Mouse (Mus musculus) CH12.LX (cell line): ENCODE results near the gene Mipep. TPM values are rescaled to one million over a fixed set of nuclear protein-coding genes. Genes with fewer than 3 reads are reported as not detected.

ENCODE experiments used
- DNase-seq: peaks from one replicate; pipeline ENCODE4 v3.0.0-alpha.2; 2013; ENCODE audit errors: extremely low read depth
- H3K27ac ChIP-seq: 2 replicates; pipeline ENCODE4 v1.5.1; 2012; ENCODE audit warnings: low read depth, mild to moderate bottlenecking, control low read depth, moderate library complexity; ENCODE audit not compliant: insufficient read depth
- H3K27me3 ChIP-seq: replicated peaks from 2 replicates; pipeline ENCODE3; 2012; ENCODE audit warnings: inconsistent platforms
- H3K36me3 ChIP-seq, 2 experiments: replicated peaks in 1 of 2; 2 replicates each; pipeline versions ENCODE3 to v1.6.1; 2012; ENCODE audit warnings: inconsistent platforms in 1 of 2, low read length in 1 of 2, mild to moderate bottlenecking in 1 of 2, mixed read lengths in 1 of 2, moderate library complexity in 1 of 2; ENCODE audit not compliant: control insufficient read depth in 1 of 2, insufficient read depth in 1 of 2
- H3K4me1 ChIP-seq, 2 experiments: 2 replicates each; pipeline ENCODE4 v1.6.1; 2012; ENCODE audit warnings: inconsistent platforms in 1 of 2, moderate library complexity in 1 of 2; ENCODE audit not compliant: insufficient read depth in 2 of 2, control insufficient read depth in 1 of 2
- H3K4me2 ChIP-seq: 2 replicates; pipeline ENCODE4 v1.6.1; 2012; ENCODE audit warnings: low read depth, mild to moderate bottlenecking, control low read depth; ENCODE audit not compliant: poor library complexity, insufficient read depth, severe bottlenecking
- H3K4me3 ChIP-seq, 3 experiments: fragments of 150-350 bp in 1 of 3; sonication (generic) in 1 of 3; replicated peaks in 1 of 3; 2 replicates each; pipeline versions ENCODE3 to v1.5.1; 2011 to 2012; ENCODE audit warnings: low read depth in 2 of 3, low read length in 2 of 3, mild to moderate bottlenecking in 2 of 3, moderate library complexity in 2 of 3, control low read depth in 1 of 3, improper control_type of control experiment in 1 of 3, inconsistent platforms in 1 of 3, mixed read lengths in 1 of 3; ENCODE audit not compliant: poor library complexity in 1 of 3
- H3K79me2 ChIP-seq: replicated peaks from 2 replicates; pipeline ENCODE4 v1.6.1; 2012; ENCODE audit warnings: mild to moderate bottlenecking, moderate library complexity; ENCODE audit not compliant: control insufficient read depth, poor library complexity, insufficient read depth, severe bottlenecking; ENCODE audit errors: extremely low read depth
- H3K9ac ChIP-seq: 2 replicates; pipeline ENCODE4 v1.6.1; 2012; ENCODE audit warnings: low read depth, mild to moderate bottlenecking, control low read depth, moderate library complexity; ENCODE audit not compliant: insufficient read depth
- H3K9me3 ChIP-seq: replicated peaks from 2 replicates; pipeline ENCODE3; 2012; ENCODE audit warnings: low read length, inconsistent platforms, mixed read lengths
- BHLHE40 ChIP-seq: IDR thresholded peaks from 2 replicates; pipeline ENCODE4 v1.6.1; 2011; ENCODE audit warnings: mild to moderate bottlenecking, low read depth, low read length, improper control_type of control experiment
- CHD1 ChIP-seq: IDR thresholded peaks from 2 replicates; pipeline ENCODE4 v1.6.1; 2012; ENCODE audit warnings: low read depth, low read length, improper control_type of control experiment, inconsistent platforms
- CHD2 ChIP-seq: IDR thresholded peaks from 2 replicates; pipeline ENCODE4 v1.6.1; 2011; ENCODE audit warnings: low read length, improper control_type of control experiment
- E2F4 ChIP-seq: IDR thresholded peaks from 2 replicates; pipeline ENCODE4 v1.6.1; 2011; ENCODE audit warnings: low read depth, low read length, improper control_type of control experiment; ENCODE audit not compliant: insufficient replicate concordance
- EP300 ChIP-seq: IDR thresholded peaks from 2 replicates; pipeline ENCODE4 v1.6.1; 2011; ENCODE audit warnings: low read length, improper control_type of control experiment
- GABPA ChIP-seq: IDR thresholded peaks from 2 replicates; pipeline ENCODE4 v1.6.1; 2012; ENCODE audit warnings: low read depth, low read length, improper control_type of control experiment, inconsistent platforms; ENCODE audit not compliant: insufficient replicate concordance
- HCFC1 ChIP-seq: IDR thresholded peaks from 2 replicates; pipeline ENCODE4 v1.6.1; 2012; ENCODE audit warnings: low read depth, mild to moderate bottlenecking, inconsistent platforms, low read length, improper control_type of control experiment
- IRF4 ChIP-seq: IDR thresholded peaks from 2 replicates; pipeline ENCODE4 v1.6.1; 2014; ENCODE audit warnings: low read depth, mild to moderate bottlenecking, inconsistent platforms, low read length, improper control_type of control experiment
- JUND ChIP-seq: conservative IDR thresholded peaks from 2 replicates; pipeline ENCODE4 v1.6.1; 2011; ENCODE audit warnings: low read depth, low read length, improper control_type of control experiment
- KAT2A ChIP-seq: IDR thresholded peaks from 2 replicates; pipeline ENCODE4 v1.6.1; 2012; ENCODE audit warnings: low read length, improper control_type of control experiment, inconsistent platforms; ENCODE audit not compliant: insufficient replicate concordance
- MAZ ChIP-seq: IDR thresholded peaks from 2 replicates; pipeline ENCODE4 v1.6.1; 2012; ENCODE audit warnings: low read depth, mild to moderate bottlenecking, inconsistent platforms, low read length, improper control_type of control experiment, moderate library complexity
- MEF2A ChIP-seq: IDR thresholded peaks from 2 replicates; pipeline ENCODE4 v1.6.1; 2014; ENCODE audit warnings: low read depth, mild to moderate bottlenecking, inconsistent platforms, low read length, improper control_type of control experiment, borderline replicate concordance
- MXI1 ChIP-seq: IDR thresholded peaks from 2 replicates; pipeline ENCODE4 v1.6.1; 2011; ENCODE audit warnings: mild to moderate bottlenecking, low read depth, low read length, improper control_type of control experiment
- MYC ChIP-seq: IDR thresholded peaks from 2 replicates; pipeline ENCODE4 v1.6.1; 2011; ENCODE audit warnings: low read depth, mild to moderate bottlenecking, improper control_type of control experiment, low read length
- NELFE ChIP-seq: IDR thresholded peaks from 2 replicates; pipeline ENCODE4 v1.6.1; 2011; ENCODE audit warnings: low read depth, low read length, improper control_type of control experiment
- NRF1 ChIP-seq: IDR thresholded peaks from 2 replicates; pipeline ENCODE4 v1.6.1; 2014; ENCODE audit warnings: low read depth, mild to moderate bottlenecking, inconsistent platforms, low read length, improper control_type of control experiment, moderate library complexity
- POLR2AphosphoS2 ChIP-seq: IDR thresholded peaks from 2 replicates; pipeline ENCODE4 v1.6.1; 2011; ENCODE audit warnings: low read depth, low read length, improper control_type of control experiment
- RAD21 ChIP-seq: IDR thresholded peaks from 2 replicates; pipeline ENCODE4 v1.6.1; 2011; ENCODE audit warnings: low read depth, mild to moderate bottlenecking, low read length, improper control_type of control experiment, moderate library complexity
- RCOR1 ChIP-seq: conservative IDR thresholded peaks from 2 replicates; pipeline ENCODE4 v1.6.1; 2012; ENCODE audit warnings: low read depth, mild to moderate bottlenecking, inconsistent platforms, low read length, improper control_type of control experiment
- SIN3A ChIP-seq: IDR thresholded peaks from 2 replicates; pipeline ENCODE4 v1.6.1; 2012; ENCODE audit warnings: low read length, improper control_type of control experiment, inconsistent platforms
- TBP ChIP-seq: conservative IDR thresholded peaks from 2 replicates; pipeline ENCODE4 v1.6.1; 2011; ENCODE audit warnings: low read depth, low read length, improper control_type of control experiment
- TCF12 ChIP-seq: IDR thresholded peaks from 2 replicates; pipeline ENCODE4 v1.6.1; 2014; ENCODE audit warnings: low read depth, mild to moderate bottlenecking, inconsistent platforms, low read length, improper control_type of control experiment
- UBTF ChIP-seq: IDR thresholded peaks from 2 replicates; pipeline ENCODE4 v1.6.1; 2012; ENCODE audit warnings: low read depth, mild to moderate bottlenecking, inconsistent platforms, low read length, improper control_type of control experiment, moderate library complexity
- USF2 ChIP-seq: conservative IDR thresholded peaks from 2 replicates; pipeline ENCODE4 v1.6.1; 2011; ENCODE audit warnings: low read depth, low read length, improper control_type of control experiment
- ZC3H11A ChIP-seq: IDR thresholded peaks from 2 replicates; pipeline ENCODE4 v1.6.1; 2012; ENCODE audit warnings: low read depth, mild to moderate bottlenecking, inconsistent platforms, low read length, improper control_type of control experiment
- ZKSCAN1 ChIP-seq: IDR thresholded peaks from 2 replicates; pipeline ENCODE4 v1.6.1; 2012; ENCODE audit warnings: low read depth, inconsistent platforms, low read length, improper control_type of control experiment, borderline replicate concordance
- dilution Hi-C: fragments of 300-500 bp; cut with MboI; formaldehyde crosslinking; loops from 2 replicates; pipeline ENCODE4 v1.14.3; 2020; ENCODE audit warnings: low sequenced_read_pairs; ENCODE audit not compliant: extremely low pct_unique_long_range_greater_than_20kb, extremely low pct_ligation_motif_present
- in situ Hi-C: fragments of 300-500 bp; cut with MboI; formaldehyde crosslinking; loops from 3 replicates; pipeline ENCODE4 v1.14.3; 2019; ENCODE audit warnings: low sequenced_read_pairs, low pct_ligation_motif_present, low pct_unique_long_range_greater_than_20kb, mixed read lengths
- polyA plus RNA-seq: library from polyadenylated mRNA; unstranded; fragments of >175 nt; gene quantifications from 2 replicates; pipeline ENCODE4 v1.2.1, GENCODE M21; 2012; ENCODE audit warnings: low read depth; ENCODE audit not compliant: insufficient read length
- total RNA-seq, 2 experiments: library from RNA; depleted of rRNA; stranded (reverse); fragments of 300-350 nt in 1 of 2; fragments of >200 nt in 1 of 2; gene quantifications; 2 replicates each; pipeline ENCODE4 v1.2.3; 2012 to 2014

The Mipep gene
- total and polyA plus RNA-seq, 3 experiments, result 33.1 to 37.2 (median 36.6) TPM

- Histone ChIP-seq H3K4me2 (no peak overlapping the region), H3K27me3 (no peaks in the 10 kb centered on the region), H3K9ac (no peak overlapping the region), H3K4me3 (no peak overlapping the region), H3K27ac (no peak overlapping the region), H3K79me2 (no peaks in the 10 kb centered on the region), H3K4me1 (no peaks in the 10 kb centered on the region), H3K36me3 (peaks cover 55 to 82% of the 10 kb centered on the region in 2 experiments), H3K9me3 (no peaks in the 10 kb centered on the region)
- no peak for DNase-seq
- in situ Hi-C loops, result no loop called here
- dilution Hi-C loops, result no loop called here
- no peak for TF ChIP-seq EP300
- no peak for TF ChIP-seq RAD21
- no peak for TF ChIP-seq GABPA
- no peak for TF ChIP-seq NRF1
- TF ChIP-seq MEF2A, result no peak
- no peak for TF ChIP-seq TBP
- TF ChIP-seq HCFC1, result no peak
- no peak for TF ChIP-seq MYC
- no peak for TF ChIP-seq CHD2
- TF ChIP-seq MAZ, result no peak
Measured at GRCm38 (mm10) chr14:60815098-60815497, 30.7 kb downstream of the Mipep start.

GRCm38 (mm10) chr14:60818045-60818444 lies 33.7 kb downstream of the Mipep start:
- dilution Hi-C loops, result no loop called here
- no peaks in the 10 kb centered on the region for H3K79me2 ChIP-seq
- H3K4me3 ChIP-seq, result no peak overlapping the region

More at GRCm38 (mm10) chr14:60818045-60818444, 33.7 kb downstream of the Mipep start:
- H3K27me3 ChIP-seq, result no peaks in the 10 kb centered on the region
- H3K27ac ChIP-seq, result no peak overlapping the region
- H3K36me3 ChIP-seq, result peaks cover 37 to 56% of the 10 kb centered on the region in 2 experiments
- DNase-seq, result no peak
- no peaks in the 10 kb centered on the region for H3K9me3 ChIP-seq
- H3K4me1 ChIP-seq, result no peaks in the 10 kb centered on the region
- TF ChIP-seq UBTF (no peak), POLR2AphosphoS2 (no peak), BHLHE40 (no peak), IRF4 (no peak), HCFC1 (no peak), SIN3A (no peak), NRF1 (no peak), E2F4 (no peak), KAT2A (no peak), TCF12 (no peak), ZC3H11A (no peak), CHD1 (no peak), ZKSCAN1 (no peak), RCOR1 (no peak), NELFE (no peak), GABPA (no peak), JUND (no peak), MXI1 (no peak), USF2 (no peak)
- in situ Hi-C loops, result no loop called here
- H3K9ac ChIP-seq, result no peak overlapping the region
- H3K4me2 ChIP-seq, result no peak overlapping the region
